Mouse (Mus musculus) layer of hippocampus, postnatal 10 days (tissue): ENCODE data around the gene Arhgap27. TPM values are rescaled to one million over a fixed set of nuclear protein-coding genes. Genes with fewer than 3 reads are reported as not detected.
"Not testable (repeated sequence)": the region's sequence is repeated elsewhere in the genome, so short reads cannot be mapped to it uniquely, and the experiment has no call there.

Experiments used
- DNase-seq, 2 experiments: peaks; one replicate each; pipeline ENCODE4 v3.0.0; 2021; ENCODE audit warnings: low spot score in 2 of 2
- long read RNA-seq: library from polyadenylated mRNA; stranded (forward); transcript quantifications from one replicate; pipeline ENCODE4 v2.0.0, GENCODE M21; 2023
- total RNA-seq, 2 experiments: library from RNA; stranded (reverse); gene quantifications; 2 replicates each; pipeline ENCODE4 v1.2.3; 2021

Gene Arhgap27
- total RNA-seq, result 1 to 10 TPM; 8.7 to 9.3 TPM
- long read RNA-seq, partial matches to known transcripts, result 4 of 6 reads
- long read RNA-seq, other reads (novel, unspliced or antisense), result 1 of 6 reads

- DNase-seq, result peak; percentile 45 to 59
Measured at GRCm38 (mm10) chr11:103363214-103364148, at the start of gene Arhgap27. TSS of gene Arhgap27 (minus strand) at chr11:103363692.

- DNase-seq, result no peak
Measured at GRCm38 (mm10) chr11:103412950-103413423, 49.5 kb upstream of the Arhgap27 start.

- DNase-seq, result peak; percentile 95 to 96
Measured at GRCm38 (mm10) chr11:103411981-103412949, 48.8 kb upstream of the Arhgap27 start, which contains the start of gene Plekhm1. TSS of gene Plekhm1 (minus strand) at chr11:103412687.

- DNase-seq, result no peak
Measured at GRCm38 (mm10) chr11:103411301-103411700, 47.8 kb upstream of the Arhgap27 start.

GRCm38 (mm10) chr11:103408880-103409279 lies 45.4 kb upstream of the Arhgap27 start:
- no peak for DNase-seq

- not testable (repeated sequence) for DNase-seq
Measured at GRCm38 (mm10) chr11:103407136-103407535, 43.6 kb upstream of the Arhgap27 start.

- no peak for DNase-seq
Measured at GRCm38 (mm10) chr11:103406551-103406950, 43.1 kb upstream of the Arhgap27 start.

- DNase-seq, result no peak
Measured at GRCm38 (mm10) chr11:103405814-103406213, 42.3 kb upstream of the Arhgap27 start.

- no peak for DNase-seq
Measured at GRCm38 (mm10) chr11:103404618-103405017, 41.1 kb upstream of the Arhgap27 start.

- DNase-seq, result no peak
Measured at GRCm38 (mm10) chr11:103403776-103404175, 40.3 kb upstream of the Arhgap27 start.

- DNase-seq, result no peak
Measured at GRCm38 (mm10) chr11:103402738-103403137, 39.2 kb upstream of the Arhgap27 start.

GRCm38 (mm10) chr11:103402198-103402597 lies 38.7 kb upstream of the Arhgap27 start:
- DNase-seq, result peak in 1 of 2 experiments; percentile 29

GRCm38 (mm10) chr11:103399986-103400385 lies 36.5 kb upstream of the Arhgap27 start:
- no peak for DNase-seq

GRCm38 (mm10) chr11:103399050-103399449 lies 35.6 kb upstream of the Arhgap27 start:
- DNase-seq, result no peak

- no peak for DNase-seq
Measured at GRCm38 (mm10) chr11:103396682-103397081, 33.2 kb upstream of the Arhgap27 start.

- no peak for DNase-seq
Measured at GRCm38 (mm10) chr11:103396236-103396635, 32.7 kb upstream of the Arhgap27 start.

GRCm38 (mm10) chr11:103394604-103395003 lies 31.1 kb upstream of the Arhgap27 start:
- no peak for DNase-seq

GRCm38 (mm10) chr11:103394025-103394424 lies 30.5 kb upstream of the Arhgap27 start:
- no peak for DNase-seq

GRCm38 (mm10) chr11:103387870-103388526 lies 24.5 kb upstream of the Arhgap27 start:
- no peak for DNase-seq

GRCm38 (mm10) chr11:103386827-103387226 lies 23.3 kb upstream of the Arhgap27 start:
- DNase-seq, result no peak
